ENCODE assay signal across 44 mouse cellular contexts in the genomic region with DNA sequence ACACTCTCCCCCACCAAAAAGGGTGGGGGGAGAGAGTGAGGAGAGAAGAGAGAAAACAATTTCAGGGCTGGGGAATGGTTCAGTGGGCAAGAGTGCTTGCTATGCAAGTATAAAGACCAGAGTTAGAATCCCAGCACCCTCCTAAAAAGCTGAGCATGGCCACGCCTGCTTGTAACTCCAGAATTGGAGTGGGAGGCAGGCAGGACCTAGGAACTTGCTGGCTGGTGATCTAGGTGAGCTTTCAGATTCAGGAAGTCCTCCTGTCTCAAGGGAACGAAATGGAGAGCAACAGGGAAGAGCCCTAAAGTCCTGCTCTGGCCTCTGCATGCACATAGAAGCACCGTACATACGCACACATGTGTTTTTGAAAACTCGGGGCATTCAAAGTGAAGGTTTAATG. TPM values are rescaled to one million over a fixed set of nuclear protein-coding genes. Genes with fewer than 3 reads are reported as not detected.
"Had no signal": no experiment of that assay in that cellular context is flagged by ENCODE, and none has a peak within 500 bp of the region (broad histone marks: within the 10 kb centered on the region; RNA-seq: fewer than 3 reads in every experiment).

No protein-coding gene starts in this region.

- H3K36me3 ChIP-seq: midbrain, embryonic 15.5 days had no signal

- H3K9ac ChIP-seq: limb, embryonic 12.5 days; limb, embryonic 13.5 days; limb, embryonic 15.5 days; liver, embryonic 12.5 days; liver, embryonic 13.5 days; liver, embryonic 14.5 days; liver, embryonic 15.5 days; liver, postnatal 0 days; lung, embryonic 14.5 days; lung, embryonic 15.5 days; midbrain, embryonic 12.5 days; midbrain, embryonic 13.5 days; midbrain, embryonic 15.5 days; neural tube, embryonic 12.5 days had no signal

- H3K4me1 ChIP-seq: limb, embryonic 10.5 days; limb, embryonic 12.5 days; limb, embryonic 13.5 days; limb, embryonic 15.5 days; liver, embryonic 12.5 days; liver, embryonic 15.5 days; lung, embryonic 15.5 days; midbrain, embryonic 10.5 days; midbrain, embryonic 12.5 days; midbrain, embryonic 13.5 days; midbrain, embryonic 15.5 days; neural tube, embryonic 12.5 days had no signal

- H3K4me2 ChIP-seq: limb, embryonic 12.5 days; limb, embryonic 13.5 days; limb, embryonic 15.5 days; liver, embryonic 11.5 days; liver, embryonic 12.5 days; liver, embryonic 13.5 days; liver, embryonic 15.5 days; lung, embryonic 14.5 days; lung, embryonic 15.5 days; midbrain, embryonic 11.5 days; midbrain, embryonic 12.5 days; midbrain, embryonic 13.5 days; midbrain, embryonic 15.5 days; neural tube, embryonic 12.5 days had no signal

- H3K27ac ChIP-seq: limb, embryonic 10.5 days; limb, embryonic 12.5 days; limb, embryonic 13.5 days; limb, embryonic 15.5 days; liver, embryonic 12.5 days; liver, embryonic 13.5 days; liver, embryonic 14.5 days; liver, embryonic 15.5 days; lung, embryonic 15.5 days; macrophage; midbrain, embryonic 10.5 days; midbrain, embryonic 12.5 days; midbrain, embryonic 13.5 days; midbrain, embryonic 15.5 days; neural tube, embryonic 12.5 days had no signal

- H3K27me3 ChIP-seq: limb, embryonic 12.5 days; limb, embryonic 13.5 days; limb, embryonic 15.5 days; liver, embryonic 12.5 days; liver, embryonic 13.5 days; liver, embryonic 15.5 days; lung, embryonic 15.5 days; megakaryocyte, embryonic 14.5 days; midbrain, embryonic 12.5 days; midbrain, embryonic 13.5 days; midbrain, embryonic 15.5 days; neural tube, embryonic 12.5 days had no signal

- H3K9me3 ChIP-seq: limb, embryonic 15.5 days; lung, embryonic 15.5 days; midbrain, embryonic 12.5 days; midbrain, embryonic 13.5 days; midbrain, embryonic 15.5 days; neural tube, embryonic 12.5 days had no signal

- ATAC-seq: liver, embryonic 12.5 days; liver, postnatal 0 days; lung, postnatal 0 days; midbrain, embryonic 13.5 days; midbrain, embryonic 15.5 days; midbrain, embryonic 16.5 days had no signal

- H3K4me3 ChIP-seq: limb, embryonic 10.5 days; limb, embryonic 12.5 days; limb, embryonic 13.5 days; limb, embryonic 15.5 days; liver, embryonic 12.5 days; liver, embryonic 13.5 days; liver, embryonic 15.5 days; lung, embryonic 15.5 days; megakaryocyte, embryonic 14.5 days; midbrain, embryonic 10.5 days; midbrain, embryonic 12.5 days; midbrain, embryonic 13.5 days; midbrain, embryonic 15.5 days; neural tube, embryonic 12.5 days had no signal

- DNase-seq: left cerebral cortex, postnatal 4 days; liver; liver, embryonic 13.5 days; liver, postnatal 0 days; lung, adult 18-20 months; lung, adult 2 months; lung, embryonic 14.5 days; lung, postnatal 10 days; lung, postnatal 14 days; lung, postnatal 36 days; lung, postnatal 4 days; midbrain, embryonic 14.5 days had no signal

RNA-seq across cellular contexts. Expression of gene Disp2, which starts 43.3 kb away (rescaled TPM):
- total RNA-seq: megakaryocyte progenitor cell, adult 5-6 weeks; megakaryocyte-erythroid progenitor cell, adult 5-6 weeks; monocyte, adult 5-6 weeks had no signal
- polyA plus RNA-seq: macrophage had no signal

RNA-seq across cellular contexts. Expression of gene Phgr1, which starts 50.2 kb away (rescaled TPM):
- total RNA-seq: left cerebral cortex, postnatal 10 days; left cerebral cortex, postnatal 14 days; left cerebral cortex, postnatal 25 days; left cerebral cortex, postnatal 36 days; left cerebral cortex, postnatal 4 days; liver, adult 2 months; megakaryocyte progenitor cell, adult 5-6 weeks; megakaryocyte, adult 5-6 weeks; megakaryocyte-erythroid progenitor cell, adult 5-6 weeks; midbrain, postnatal 0 days; monocyte, adult 5-6 weeks had no signal
- polyA plus RNA-seq: limb, embryonic 10.5 days; limb, embryonic 11.5 days; limb, embryonic 12.5 days; limb, embryonic 13.5 days; limb, embryonic 14.5 days; liver, embryonic 11.5 days; liver, embryonic 12.5 days; liver, embryonic 13.5 days; liver, embryonic 14.5 days; liver, embryonic 15.5 days; liver, postnatal 0 days; lung, embryonic 14.5 days; lung, embryonic 15.5 days; macrophage; midbrain, embryonic 10.5 days; midbrain, embryonic 11.5 days; midbrain, embryonic 12.5 days; midbrain, embryonic 13.5 days; midbrain, embryonic 14.5 days; midbrain, embryonic 15.5 days; midbrain, embryonic 16.5 days; midbrain, postnatal 0 days; neural tube, embryonic 11.5 days; neural tube, embryonic 12.5 days had no signal
